Mouse (Mus musculus): ENCODE results near the gene Gm28035.

Gene Gm28035

DNA sequence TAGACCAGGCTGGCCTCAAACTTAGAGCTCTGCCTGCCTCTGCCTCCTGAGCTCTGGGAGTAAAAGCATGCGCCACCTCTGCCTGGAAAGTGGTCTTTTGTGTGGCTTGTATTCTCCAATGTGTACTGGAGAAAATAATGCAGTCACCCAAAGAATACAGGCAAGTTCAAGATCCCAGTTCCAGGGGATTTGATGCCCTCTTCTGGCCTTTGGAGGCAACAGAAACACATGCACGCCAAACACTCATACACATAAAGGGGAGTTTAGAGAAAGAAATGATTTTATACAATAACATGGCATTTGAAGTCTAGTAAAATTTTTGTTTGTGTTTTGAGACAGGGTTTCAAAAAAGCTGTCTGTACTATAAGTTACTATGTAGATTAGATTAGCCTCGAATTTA lies 59.2 kb downstream of the Gm28035 start:
- DNase-seq (ENCODE audit: low read depth, low spot score), result no peak

GRCm38 (mm10) chr2:30299966-30300365 lies 59.6 kb downstream of the Gm28035 start:
- no peak for DNase-seq (ENCODE audit: low read depth, low spot score)

DNA sequence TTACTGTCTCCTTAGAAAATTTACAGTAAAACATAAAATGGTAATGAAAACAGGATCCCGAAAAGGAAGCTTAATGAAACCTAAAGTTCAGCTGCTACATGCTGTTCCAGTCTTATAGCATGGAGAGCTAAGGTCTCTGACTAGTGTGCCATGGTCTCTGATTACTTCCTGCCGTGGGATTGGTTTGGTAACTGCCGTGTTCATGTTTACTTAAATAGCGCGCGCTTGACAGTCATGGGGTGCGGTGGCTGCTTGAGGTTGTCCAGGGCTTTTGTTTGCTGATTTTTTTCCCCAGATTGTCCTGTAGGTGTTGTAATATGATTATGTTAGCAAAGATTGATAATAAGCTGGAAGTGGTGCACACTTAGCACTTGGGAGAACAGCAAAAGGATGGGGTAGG lies 65.7 kb downstream of the Gm28035 start:
- DNase-seq (ENCODE audit: low read depth, low spot score), result no peak

- DNase-seq (ENCODE audit: low read depth, low spot score), result no peak
Observed at GRCm38 (mm10) chr2:30309351-30309750, 69.0 kb downstream of the Gm28035 start.

GRCm38 (mm10) chr2:30311481-30311880 lies 71.1 kb downstream of the Gm28035 start:
- no peak for DNase-seq (ENCODE audit: low read depth, low spot score)

DNA sequence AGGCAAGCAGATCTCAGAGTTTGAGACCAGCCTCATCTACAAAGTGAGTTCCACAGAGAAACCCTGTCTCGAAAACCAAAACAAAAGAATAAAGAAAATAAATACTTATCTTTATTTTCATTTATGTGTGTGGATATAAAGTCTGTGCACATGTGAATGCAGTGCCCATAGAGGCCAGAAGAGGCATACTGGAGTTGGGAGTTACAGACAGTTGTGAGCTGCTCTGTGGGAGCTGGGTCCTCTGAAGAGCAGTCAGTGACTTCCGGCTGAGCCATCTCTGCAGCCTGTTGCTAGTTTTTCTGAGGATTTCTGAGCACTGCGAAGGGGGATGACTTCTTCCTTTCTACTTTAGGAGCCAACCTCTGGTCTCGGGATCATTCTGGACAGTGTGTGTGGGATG lies 75.8 kb downstream of the Gm28035 start:
- no peak for DNase-seq (ENCODE audit: low read depth, low spot score)

DNA sequence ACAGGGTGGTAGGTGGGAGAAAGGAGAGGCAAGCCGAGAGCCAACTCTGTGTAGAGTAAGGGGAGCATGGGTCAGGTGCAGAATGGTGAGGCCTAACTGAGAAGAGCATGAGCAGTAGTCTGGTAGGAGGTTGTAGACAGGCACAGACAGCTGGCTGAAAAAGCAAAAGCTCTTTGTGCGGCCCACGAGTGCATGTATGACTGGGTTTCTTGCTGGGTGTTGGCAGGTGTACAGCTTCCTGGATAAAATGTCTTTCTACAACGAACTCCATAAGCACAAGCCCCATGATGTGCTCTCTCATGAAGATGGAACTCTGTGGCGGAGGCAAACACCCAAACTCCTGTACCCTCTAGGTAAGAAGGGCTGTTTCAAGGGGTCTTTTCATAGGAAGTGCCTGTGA lies 76.6 kb downstream of the Gm28035 start:
- no peak for DNase-seq (ENCODE audit: low read depth, low spot score)

DNA sequence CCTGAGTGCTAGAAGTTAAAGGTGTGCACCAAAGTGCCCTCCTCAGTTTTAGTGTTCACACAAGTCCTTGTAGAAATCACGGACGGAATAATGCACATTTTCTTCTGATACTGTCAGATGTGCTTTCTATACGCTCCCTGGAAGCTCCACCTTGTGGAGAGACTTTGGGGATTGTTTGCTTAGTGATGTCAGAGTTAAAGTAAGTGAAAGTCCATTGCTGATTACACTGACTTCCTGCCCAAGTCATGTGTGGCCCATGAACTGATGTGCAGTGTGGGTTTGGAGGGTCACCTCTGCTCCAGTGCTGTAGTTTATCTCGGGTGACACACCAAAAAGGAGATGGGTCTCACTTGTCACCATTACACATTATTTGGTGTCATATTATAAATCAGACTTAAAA lies 78.9 kb downstream of the Gm28035 start:
- no peak for DNase-seq (ENCODE audit: low read depth, low spot score)

GRCm38 (mm10) chr2:30323111-30323510 lies 82.7 kb downstream of the Gm28035 start:
- DNase-seq (ENCODE audit: low read depth, low spot score), result no peak

DNA sequence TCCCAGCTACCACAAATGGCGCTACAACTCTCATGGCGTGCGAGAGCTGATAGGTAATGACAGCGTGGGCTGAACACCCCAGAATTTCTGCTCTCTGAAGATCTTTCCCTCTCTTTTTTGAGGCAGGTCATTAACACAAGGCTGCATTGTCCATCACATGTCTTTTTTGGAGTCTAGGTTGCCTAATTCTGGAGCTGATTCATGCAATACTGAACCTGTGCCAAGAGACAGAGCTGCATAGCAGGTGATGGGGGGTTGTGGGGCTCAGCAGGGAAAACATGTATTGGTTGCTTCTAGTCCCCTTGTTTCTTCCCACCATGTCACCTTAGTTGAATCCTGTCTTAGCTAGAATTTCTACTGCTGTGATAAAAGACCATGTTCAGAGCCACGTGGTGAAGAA lies 84.9 kb downstream of the Gm28035 start:
- DNase-seq (ENCODE audit: low read depth, low spot score), result no peak

DNA sequence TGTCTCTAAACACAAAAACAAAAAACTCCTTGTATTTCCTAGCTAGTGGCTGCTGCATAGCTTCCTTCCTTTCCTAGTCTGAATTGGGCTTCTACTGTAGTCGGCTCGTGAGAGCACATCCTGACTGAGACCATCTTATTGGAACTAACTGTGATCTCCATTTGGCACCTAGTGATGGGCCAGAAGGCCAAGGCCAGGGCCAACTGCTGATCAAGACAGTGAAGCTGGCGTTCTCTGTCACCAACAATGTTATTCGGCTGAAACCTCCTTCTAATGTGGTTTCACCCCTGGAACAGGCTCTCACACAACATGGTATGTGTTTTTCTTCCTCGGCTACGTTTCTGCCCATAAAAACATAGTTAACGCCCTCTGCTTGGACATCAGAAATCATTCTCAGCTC lies 86.9 kb downstream of the Gm28035 start:
- DNase-seq (ENCODE audit: low read depth, low spot score), result no peak

DNA sequence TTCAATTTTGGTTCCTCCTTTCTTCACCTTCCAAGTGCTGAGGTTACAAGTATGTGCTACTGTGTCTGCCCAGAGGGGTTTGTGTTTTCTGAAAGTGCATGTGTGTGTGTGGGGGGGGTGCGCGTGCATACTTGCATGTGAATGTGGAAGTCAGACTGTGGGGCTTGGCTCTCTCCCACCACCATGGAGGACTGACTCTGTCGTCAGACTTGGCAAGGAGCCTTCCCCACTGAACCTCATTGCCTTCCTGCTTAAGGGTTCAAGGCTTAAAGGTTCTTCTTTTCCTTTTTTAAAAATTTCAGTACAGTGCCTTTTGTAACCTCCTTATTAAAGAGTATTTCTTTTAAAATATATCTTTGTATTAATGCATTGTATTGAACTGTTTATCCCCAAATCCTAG lies 88.4 kb downstream of the Gm28035 start:
- DNase-seq (ENCODE audit: low read depth, low spot score), result no peak
